Mouse (Mus musculus) hindlimb bud, embryonic 11.5 days (tissue): ENCODE measurements around the gene Tm7sf2.
A peak's percentile ranks its signal among the peaks of the same experiment; 100 is the strongest.

ENCODE experiments used
- DNase-seq: peaks from one replicate; pipeline ENCODE4 v3.0.0-alpha.2; 2012; ENCODE audit warnings: low read depth, low spot score; ENCODE audit errors: extremely low spot score

The Tm7sf2 gene

DNA sequence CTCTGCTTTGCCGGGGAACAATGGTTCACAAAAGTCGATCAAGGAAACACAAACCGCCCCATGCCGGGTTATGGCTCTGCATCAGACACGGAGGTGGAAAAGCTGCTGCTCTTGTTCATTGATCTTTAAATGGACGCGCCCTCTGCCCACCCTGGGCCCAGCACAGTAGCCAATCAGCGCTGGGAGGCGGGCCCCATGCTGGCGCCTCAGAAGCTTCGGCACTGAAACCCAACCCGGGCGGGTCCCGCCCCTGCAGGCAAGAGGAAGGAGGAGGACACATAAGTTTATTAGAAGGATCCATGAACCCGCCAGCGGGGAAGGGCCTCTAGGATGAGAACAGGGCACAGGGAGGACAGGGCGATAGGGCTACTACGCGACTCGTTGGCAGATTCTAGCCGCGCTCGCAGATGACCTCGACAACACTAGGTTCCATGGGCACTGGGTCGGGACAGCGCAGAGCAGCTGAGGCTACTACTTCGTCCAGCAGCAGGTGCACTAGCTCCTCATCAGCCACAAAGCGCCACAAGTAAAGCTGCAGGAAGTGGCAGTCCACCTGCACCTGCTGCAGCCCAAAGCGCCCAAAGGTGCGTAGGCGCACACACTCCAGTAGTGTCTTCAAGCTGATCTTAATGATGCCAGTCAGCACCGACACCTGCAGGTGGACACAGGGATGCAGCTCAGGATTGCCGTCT lies at the start of gene Tm7sf2:
Tm7sf2 (minus strand) TSS at position 650 of the 692 bp plus-strand sequence.
- no peak for DNase-seq

DNA sequence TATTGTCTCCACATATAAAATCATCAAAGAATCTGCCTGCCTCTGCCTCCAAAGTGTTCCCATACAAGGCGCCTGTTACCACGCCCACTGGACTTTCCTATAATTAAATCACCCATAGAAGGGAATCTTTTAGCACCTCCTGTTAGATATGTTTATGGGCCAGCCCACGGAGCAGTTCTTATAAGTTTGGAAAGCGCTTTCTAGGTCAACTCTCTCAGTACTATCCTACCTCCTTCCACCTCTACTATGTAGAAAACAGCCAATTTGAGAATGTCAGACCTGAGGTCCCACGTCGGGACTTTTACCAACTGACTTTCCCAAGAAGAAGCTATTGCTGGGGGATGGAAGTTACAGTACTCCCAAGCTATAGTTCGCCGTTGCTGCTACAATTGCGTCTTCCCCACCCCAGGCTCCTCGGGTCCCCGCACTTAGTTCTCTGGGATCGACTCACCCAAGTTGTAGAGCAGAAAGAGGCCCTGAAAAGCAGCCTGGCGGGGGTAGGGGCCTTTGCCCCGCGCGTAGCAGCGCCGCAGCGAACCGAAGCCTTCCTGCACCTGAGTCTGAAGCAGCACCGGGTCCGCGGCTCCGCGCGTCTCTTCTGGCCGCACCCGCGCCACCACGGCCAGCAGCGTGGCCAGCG lies 49.3 kb upstream of the Tm7sf2 start:
- DNase-seq: no peak

DNA sequence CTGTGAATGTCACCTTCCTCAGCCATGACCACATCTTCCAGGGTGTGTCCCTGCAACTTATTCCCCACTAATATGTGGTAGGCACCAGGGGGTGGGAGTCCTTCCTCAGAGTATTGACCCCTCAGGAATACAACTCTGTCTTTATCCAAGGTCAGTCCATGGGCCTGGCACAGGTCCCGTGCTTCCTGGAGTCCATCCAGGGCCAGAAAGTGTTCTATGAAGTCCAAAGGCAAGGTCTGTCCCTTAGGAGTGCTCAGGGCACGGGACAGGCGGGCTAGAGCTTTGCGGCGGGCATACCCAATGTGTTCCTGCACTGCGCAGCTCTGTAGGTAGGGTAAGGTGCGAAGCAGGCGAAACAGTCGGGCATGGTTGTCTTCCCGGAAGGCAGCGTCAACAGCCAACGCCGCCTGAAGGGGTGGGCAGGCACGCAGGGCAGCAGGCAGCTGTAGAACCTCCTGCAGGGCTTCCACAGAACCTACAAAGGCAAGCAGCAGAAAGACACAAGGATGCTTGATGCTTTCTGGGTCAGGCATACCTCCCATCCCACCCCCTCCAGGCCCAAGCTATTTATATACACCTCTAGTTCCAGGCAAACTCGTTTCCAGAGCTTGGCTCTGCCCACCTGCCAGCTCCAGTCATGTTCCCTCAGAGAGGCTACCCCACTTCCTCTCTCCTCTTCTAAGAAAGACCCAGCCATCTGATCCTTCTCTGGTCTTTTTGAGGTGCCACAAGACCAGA lies 48.1 kb upstream of the Tm7sf2 start:
- DNase-seq: no peak

DNA sequence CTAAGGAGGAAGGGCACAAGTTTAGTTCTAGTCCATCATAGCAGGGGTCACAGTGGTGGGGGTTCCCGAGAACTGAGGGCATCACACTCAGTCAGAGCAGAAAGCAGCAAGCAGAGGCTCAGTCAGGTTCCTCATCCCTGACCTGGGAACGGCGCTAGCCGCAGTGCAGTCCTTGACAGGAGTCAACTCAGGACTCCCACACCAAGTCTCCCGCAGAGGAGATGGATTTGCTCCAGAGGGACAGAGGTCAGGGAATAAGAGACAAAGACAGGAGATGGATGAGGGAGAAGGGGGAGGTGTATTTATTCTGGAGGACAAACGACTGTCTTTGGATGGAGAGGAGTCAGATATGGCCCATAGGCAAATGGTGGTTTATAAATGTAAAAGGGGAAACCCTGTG lies 44.9 kb upstream of the Tm7sf2 start:
- DNase-seq: no peak

DNA sequence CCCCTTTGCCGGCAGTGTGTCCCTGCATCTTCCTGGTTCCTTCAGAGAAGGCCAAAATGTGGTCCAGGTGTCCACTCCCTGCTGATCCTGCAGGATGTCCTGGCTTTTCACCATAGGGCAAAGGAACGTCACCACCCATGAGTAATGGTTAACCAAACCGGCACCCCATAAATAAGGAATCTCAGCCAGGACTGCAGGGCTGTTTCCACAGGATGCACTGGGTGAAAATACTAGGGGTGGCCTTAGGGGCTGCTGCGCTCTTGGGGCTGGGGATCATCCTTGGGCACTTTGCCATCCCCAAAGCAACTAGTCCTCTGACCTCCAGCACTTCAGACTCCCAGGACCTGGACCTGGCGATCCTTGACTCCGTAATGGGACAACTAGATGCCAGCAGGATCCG lies 37.4 kb upstream of the Tm7sf2 start, which contains the start of gene Naaladl1:
Naaladl1 (plus strand) TSS at position 197 of the 400 bp plus-strand sequence.
- DNase-seq: no peak

DNA sequence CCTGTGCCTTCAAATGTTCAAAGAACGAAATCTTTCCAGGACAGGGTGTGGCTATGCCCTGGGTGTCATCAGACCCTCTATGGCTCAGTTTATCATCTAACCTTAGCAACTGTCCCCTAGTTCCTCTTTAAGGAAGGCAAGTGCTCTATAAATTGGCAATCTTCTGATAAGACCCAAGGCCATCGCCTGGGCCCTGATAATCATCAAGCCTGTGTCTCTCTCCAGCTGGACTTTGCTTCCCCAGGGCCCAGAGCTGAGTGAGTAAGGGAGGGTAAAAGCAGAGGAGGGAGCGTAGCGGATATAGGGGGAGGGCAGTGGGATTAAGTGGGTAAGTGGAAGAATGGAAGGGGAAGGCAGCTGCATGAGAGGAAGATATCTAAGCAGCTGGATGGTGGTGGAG lies 36.3 kb upstream of the Tm7sf2 start:
- DNase-seq: no peak

DNA sequence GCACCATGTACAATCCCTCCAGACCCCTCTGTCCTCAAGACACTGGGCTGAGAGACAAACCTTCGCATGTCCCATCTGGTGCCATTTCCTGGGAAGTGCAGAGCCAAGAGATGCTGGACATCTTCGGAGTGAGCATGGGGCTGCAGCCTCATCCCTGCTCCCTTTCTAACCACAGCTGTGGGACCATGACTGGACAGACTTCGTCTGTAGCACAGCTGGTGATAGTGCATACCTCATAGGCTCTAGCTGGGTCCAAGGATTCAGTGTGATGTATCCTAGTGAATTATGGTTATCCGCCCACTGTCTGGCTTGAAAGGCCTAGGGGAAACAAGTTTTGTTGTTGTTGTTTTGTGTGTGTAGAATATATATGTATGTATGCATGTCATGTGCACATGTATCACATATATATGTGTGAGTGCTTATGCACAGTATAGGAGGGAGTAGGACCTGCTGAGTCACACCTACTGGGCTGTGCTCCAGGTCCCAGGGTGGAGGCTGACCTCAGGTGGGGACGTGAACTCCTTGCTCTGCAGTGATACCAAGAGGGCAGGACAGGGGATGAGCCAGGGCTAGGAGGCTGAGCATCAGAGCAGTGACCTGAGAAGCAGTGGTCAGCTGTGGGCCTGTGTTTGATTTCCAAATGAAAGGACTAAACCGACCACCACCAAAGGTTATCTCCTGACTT lies 34.1 kb upstream of the Tm7sf2 start:
- DNase-seq: no peak

DNA sequence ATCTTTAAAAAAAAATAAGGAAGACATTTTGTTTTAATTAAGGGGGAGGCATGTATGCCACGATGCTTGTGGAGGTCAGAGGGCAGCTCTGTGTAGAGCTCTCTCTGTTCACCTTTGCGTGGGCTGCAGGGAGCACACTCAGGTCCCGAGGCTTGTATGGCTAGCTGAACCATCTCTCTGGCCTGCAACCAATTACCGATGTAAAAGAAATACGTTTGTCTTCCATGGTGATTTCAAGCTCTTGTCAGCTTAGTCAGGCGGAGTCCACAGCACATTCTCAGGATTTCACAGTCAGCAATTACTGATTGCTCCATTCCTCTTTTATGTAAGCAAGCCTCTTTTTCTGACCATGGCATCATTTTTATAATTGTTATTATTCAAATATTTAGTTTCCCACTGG lies 33.0 kb upstream of the Tm7sf2 start:
- no peak for DNase-seq

DNA sequence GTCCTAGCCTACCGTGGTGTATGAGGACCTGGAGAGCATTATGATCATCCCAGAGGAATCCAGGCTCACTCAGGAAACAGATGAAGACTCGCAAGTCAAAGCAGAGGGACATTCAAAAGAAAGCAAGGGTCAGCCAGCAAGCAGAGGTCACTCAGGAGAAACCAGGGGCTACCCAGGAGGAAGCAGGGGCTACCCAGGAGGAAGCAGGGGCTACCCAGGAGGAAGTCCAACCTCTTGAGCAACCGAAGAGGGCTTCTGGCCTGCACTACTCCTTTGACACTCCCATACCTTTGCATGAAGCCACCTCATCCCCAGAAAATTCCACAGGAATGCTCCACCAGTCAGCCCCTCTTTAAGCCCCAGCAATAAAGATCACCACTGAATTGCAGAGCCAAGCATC lies 29.7 kb upstream of the Tm7sf2 start:
- DNase-seq: no peak

DNA sequence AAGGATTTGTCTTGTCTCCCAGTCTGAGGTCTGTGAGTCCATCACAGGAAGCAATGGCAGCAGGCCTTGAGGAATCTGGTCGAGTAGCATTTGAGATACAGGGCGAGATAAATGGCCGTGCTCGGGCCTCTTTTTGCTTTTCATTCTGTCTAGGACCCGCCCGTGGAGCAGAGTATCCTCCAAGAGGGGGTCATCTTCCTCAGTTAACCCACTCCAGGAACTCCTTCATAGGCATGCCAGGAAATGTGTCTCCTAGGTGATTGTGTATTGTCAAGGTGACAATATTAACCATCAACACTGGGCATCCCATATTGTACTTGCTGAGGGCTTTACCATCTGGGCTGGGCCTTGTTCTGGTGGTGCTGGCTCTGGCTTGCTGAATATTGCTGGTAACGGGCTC lies 25.9 kb upstream of the Tm7sf2 start, which contains the start of gene AC131692.1:
AC131692.1 (plus strand) TSS at position 301 of the 400 bp plus-strand sequence.
- DNase-seq: no peak

DNA sequence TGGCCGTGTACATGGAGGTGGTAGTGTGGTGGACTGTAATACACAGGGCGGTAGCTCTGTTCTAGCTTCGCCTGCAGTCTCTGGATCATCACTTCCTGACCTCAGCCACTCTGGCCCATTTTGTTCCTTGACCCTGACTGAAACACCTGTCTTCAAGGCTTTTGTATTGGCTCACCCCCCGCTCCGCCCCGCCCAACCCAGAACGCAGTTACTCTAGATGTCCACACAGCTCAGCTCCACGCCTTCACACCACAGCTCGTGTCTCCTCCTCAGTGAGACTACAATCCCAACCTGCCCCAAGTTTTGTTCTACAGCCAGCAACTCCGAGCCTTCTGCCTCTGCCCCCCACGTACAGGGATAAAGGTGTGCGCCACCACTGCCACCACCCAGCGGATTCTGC lies 20.7 kb upstream of the Tm7sf2 start:
- DNase-seq: no peak

DNA sequence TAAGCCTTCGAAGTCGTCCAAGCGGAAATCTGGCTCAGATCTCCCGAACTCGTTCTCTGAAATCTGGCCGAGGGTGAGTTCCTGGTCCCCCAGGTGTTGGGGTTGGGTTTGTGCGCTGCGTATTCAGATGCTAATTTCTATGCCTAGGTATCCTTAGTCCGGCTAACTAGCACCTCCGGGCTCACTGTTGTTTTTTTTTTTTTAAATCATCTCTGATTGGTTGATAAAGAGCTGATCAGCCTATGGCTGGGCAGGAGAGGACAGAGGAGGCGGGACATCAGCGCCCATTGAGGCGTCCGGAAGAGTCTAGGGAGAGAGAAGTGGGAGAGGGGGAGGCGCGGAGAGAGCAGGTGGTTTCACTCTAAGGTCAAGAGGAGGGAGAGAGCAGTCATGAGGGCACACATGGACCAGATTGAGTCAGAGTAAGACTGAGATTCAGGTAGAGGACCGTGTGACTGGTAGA lies 17.3 kb upstream of the Tm7sf2 start:
- DNase-seq: peak; percentile 76

DNA sequence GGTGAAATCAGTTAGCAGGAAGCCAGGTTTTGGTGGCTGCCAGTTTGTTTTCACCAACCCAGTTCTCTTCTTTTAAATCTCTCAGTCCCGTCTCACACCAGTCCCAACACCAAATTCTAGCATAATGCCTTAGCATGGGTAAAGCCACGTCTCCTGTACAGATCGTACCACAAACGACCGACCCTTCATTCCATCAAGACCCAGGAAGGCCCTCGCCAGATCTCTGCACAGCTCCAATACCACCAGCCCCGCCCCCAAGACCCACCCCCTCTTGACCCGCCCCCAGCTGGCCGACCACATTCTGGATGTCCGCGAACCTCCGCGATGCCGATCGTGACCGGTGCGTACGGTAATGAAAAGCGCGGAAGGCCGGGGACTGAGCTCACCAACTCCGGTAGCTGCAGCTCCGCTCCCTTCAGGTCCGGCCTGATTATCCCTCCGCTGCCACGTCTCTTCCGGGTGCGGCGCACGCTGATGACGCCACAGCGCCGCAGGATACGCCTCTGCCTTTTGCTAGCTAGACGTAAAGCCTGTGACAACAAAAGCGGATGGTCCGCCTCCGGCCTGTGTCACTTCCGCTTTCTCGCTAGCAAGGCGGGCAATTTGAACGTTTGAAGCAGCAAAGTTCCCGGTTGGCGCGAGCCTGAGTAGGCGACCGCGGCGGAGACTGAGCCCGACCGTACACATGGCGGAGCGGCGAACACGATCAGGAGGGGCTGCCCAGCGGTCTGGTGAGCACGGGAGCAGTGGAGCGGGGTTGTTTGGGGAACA lies 16.5 kb upstream of the Tm7sf2 start, which contains the start of the genes Zfpl1 and Cdca5:
Zfpl1 (minus strand) TSS at position 479 of the 771 bp plus-strand sequence.
Cdca5 (plus strand) TSS at position 506 of the 771 bp plus-strand sequence.
- DNase-seq: peak; percentile 97

DNA sequence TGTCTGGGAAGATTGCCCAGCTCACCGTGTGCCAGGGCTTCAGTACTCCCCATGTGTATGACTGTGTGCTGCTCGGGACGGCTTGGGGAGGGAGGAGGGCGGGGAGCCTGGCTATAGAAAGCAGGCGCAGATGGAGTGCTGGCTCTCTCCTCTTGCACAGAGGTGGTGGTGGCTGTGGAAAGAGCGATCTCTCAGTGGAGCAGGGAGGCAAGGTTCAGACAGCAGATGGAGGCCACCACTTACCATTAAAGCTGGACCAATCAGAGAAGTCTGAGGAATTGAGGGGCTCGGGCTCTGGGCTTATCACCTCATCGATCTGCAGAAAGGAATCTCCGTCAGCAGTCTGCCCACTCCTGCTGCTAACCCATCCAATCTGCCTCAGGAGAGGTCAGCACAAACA lies 14.0 kb upstream of the Tm7sf2 start, which contains the start of gene Gm28374:
Gm28374 (minus strand) TSS at position 101 of the 400 bp plus-strand sequence.
- DNase-seq: no peak

DNA sequence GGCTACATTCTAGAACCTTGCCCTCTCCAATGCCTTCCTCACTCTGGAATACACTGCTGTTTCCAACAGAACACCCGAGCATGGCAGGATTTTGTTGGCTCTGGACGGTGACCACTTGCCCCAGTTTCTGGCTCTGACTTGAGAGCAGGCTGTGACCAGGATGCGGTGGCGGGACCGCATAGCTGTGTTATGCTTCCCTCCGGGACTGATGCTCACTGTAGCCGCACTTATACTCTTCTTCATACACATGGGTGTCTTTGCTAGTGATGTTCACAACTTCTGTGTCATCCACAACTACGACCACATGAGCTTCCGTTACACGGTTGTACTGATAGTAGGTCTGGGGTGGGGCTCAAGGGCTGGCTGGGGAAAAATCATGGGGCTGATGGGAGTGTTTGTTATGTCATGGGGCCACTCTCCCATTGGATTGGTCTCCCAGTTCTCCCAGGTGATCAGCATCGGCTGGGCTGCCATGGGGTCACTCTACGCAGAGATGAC lies 11.9 kb upstream of the Tm7sf2 start, which contains the start of gene Tmem262:
Tmem262 (plus strand) TSS at position 51 of the 498 bp plus-strand sequence.
- no peak for DNase-seq

DNA sequence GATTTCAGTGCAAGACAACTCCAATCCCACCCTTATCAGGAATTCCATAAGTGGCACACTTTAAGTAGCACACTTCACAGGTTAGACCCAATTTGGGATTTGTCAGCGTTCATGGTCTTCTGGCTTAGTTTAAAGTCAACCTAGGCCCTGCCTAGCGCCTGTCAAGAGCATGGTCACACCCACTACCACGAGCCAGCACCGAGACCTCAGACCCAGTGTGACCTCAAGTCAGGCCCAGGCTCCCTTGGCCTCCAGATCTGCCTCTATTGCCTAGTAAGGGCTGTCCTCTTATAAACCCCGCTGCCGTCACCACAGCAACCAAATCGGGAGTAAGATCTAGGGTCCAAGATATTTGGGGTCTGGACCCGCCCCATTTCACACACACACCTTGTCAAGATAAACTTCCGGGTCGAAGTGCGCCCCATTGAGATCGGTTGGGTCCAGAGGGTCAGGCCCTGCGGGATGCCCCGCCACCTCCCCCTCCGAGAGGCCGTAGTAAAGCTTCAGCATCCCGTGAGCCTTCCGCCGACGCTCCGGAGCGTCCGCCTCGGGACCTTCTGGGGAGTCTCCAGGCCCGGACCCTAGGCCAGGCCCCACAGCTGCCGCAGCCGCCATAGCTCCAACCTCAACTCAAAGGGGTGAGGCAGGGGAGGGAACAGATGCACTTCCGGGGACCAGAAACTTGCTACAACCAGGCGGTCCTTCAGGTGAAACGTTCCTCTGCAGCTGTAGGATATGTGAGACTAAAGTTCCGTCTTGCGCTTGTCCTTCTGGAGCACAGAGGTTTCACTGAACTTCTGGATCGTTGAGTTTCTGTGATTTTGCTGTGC lies 8.6 kb upstream of the Tm7sf2 start, which contains the start of gene Vps51:
Vps51 (minus strand) TSS at position 668 of the 830 bp plus-strand sequence.
- no peak for DNase-seq

DNA sequence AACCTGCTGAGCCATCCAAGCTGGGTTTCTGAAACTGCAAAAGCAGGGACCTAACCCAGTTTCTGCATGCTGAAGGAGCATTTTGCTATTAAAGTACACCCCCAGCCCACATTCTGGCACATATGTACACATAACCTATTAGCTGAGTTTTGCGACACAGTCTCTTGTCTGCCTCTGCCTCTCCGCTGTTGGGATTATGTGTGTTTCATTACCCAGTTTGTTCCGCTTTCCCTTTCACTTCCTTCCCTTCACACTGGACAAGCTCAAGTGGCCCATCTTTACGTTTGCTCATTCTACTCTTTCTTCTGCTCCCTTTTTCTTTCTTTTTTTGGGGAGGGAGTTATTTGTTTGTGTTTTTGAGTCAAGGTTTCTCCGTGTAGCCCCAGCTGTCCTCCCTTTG lies 5.7 kb upstream of the Tm7sf2 start:
- no peak for DNase-seq

DNA sequence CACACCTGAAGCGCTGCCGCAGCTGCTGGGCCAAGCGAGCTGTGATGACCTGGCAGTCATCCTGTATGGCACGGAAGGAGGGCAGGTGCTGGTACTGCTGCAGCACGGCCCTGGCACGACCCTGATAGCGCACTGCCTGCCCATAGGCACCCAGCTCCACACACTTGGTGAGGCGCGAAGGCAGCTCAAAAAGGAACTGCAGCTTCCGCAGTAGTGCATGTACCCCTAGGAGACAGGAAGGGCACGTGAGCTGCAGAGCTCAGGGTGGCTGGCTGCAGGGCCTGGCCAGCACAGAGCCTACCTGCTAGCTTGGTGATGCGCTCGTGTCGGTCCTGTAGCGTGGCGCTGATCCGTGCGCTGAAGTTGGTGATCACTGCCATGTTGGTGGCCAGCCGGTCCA lies 3.1 kb upstream of the Tm7sf2 start:
- DNase-seq: no peak
